Mouse (Mus musculus): ENCODE results near the gene Fam72a. TPM values are rescaled to one million over a fixed set of nuclear protein-coding genes. Genes with fewer than 3 reads are reported as not detected.
A peak's percentile ranks its signal among the peaks of the same experiment; 100 is the strongest.
"Not testable (repeated sequence)": the region's sequence is repeated elsewhere in the genome, so short reads cannot be mapped to it uniquely, and the experiment has no call there.

Gene Fam72a
- total RNA-seq, 2 experiments from 2014 or later: 0.95 to 1.8 TPM

DNA sequence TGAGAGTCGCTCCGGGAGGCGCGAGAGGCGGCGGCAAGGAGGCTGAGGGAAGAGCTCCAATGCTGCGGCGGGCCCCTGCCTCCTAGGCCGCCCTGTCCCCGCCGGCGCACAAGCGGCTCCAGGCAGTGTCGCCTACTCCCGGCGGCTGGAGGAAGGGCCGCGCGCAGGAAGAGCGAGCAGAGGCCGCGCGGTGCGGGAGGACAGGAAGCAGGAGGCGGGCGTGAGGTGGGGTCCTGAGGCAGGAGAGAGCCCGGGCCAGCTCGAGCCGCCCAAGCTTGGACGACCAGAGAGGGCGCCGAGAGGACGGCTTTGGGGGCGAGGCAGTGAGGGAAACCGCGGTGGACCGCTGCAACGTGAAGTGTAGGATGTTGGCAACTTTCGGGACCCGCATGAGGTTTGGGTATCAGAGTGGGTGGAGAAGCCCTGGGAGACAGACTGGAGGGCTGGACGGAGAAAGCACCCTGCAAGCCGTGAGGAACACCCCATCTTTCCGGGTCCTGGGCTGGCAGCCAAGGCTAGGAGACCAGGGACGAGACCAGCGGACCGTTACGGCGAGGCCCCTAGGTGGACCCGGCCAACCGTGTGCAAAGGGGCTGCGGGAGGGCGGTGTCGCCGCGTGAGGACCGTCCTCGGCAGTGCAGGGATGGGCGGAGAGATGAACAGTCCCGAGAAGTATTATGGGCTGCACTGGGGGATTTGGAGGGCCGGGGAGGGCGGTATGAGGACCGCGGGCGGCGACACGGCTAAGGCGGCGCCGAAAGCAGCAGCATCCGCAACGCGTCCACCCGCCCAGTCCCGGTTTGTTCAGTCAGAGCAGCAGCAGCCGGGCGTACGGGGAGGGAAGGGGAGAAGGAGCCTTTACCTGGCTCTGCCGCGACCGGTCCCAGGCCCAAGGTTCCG lies 1.1 kb upstream of the Fam72a start:
- peak in 1 of 2 experiments; percentile 76 for DNase-seq (ENCODE audit: low spot score in 2 of 2)

DNA sequence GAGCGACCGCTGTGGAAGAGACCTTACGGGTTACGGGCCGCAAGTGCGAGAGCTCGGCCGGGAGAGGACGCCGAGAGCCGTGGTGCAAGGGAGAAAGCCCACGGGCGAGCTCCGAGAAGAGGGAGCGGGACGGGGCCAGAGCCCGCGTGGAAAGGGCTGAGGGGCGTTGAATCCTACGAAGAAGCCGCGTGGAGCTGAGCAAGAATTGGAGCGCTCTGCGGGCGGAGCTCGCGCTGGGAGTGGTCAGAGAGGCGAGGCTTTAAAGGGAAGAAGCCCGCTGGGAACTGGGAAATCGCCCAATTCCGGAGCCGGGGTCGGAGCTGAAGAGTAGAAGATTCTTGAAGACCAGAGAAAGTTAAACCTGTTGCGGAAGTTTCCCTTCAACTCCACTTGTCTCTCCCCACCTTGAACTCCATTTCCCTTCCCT lies 391 bp downstream of the Fam72a start:
- DNase-seq (ENCODE audit: low spot score in 2 of 2): peak in 1 of 2 experiments; percentile 61

DNA sequence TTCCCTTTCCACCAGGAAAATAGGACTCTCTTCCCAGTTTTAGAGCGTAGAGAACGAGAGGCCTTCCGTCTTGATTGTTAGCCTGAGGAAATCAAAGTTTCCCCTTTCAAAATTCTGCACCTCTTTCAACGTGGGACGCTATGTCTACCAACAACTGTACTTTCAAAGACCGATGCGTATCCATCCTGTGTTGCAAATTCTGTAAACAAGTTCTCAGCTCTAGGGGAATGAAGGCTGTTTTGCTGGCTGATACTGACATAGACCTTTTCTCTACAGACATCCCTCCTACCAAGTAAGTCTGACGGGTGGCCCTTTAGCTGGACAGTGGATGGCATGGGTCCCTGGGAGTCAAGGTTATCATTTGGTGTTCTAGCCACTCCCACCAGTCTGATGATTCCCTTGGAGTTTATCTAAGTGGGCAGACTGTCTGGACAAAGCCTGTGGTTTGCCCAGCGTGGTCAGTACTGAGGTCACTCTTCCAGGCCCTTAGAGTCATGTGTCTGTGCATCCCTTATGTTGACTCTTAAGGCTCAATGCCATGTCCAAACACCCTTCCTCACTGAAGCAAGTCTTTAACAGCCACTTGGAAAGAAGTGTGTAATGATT lies 961 bp downstream of the Fam72a start:
- no peak for DNase-seq (ENCODE audit: low spot score in 2 of 2)

- no peak for DNase-seq (ENCODE audit: low spot score in 2 of 2)
Measured at GRCm38 (mm10) chr1:131539771-131540170, 12.1 kb downstream of the Fam72a start.

DNA sequence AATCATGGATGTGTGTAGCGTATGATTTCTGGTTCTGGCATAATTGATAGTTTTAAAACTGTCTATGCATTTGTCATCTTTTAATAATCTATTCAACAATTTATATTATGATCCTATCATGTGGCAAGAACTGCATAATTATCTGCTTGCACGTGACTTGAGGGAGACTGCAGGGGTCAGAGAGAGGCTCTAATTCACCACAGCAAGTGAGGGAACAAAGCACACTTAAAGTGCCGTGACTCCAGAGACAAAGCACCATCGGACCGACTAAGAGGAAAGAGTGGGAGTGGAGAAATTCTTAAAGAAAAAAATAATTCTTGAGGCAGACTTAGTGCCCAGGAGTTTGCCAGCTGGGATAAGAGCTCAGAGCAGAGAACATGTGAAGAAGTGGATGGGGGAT lies 13.1 kb downstream of the Fam72a start:
- DNase-seq (ENCODE audit: low spot score in 2 of 2): no peak

- no peak for DNase-seq (ENCODE audit: low spot score in 2 of 2)
Measured at GRCm38 (mm10) chr1:131541431-131541830, 13.7 kb downstream of the Fam72a start.

- no peak for DNase-seq (ENCODE audit: low spot score in 2 of 2)
Measured at GRCm38 (mm10) chr1:131541903-131542302, 14.2 kb downstream of the Fam72a start.

DNA sequence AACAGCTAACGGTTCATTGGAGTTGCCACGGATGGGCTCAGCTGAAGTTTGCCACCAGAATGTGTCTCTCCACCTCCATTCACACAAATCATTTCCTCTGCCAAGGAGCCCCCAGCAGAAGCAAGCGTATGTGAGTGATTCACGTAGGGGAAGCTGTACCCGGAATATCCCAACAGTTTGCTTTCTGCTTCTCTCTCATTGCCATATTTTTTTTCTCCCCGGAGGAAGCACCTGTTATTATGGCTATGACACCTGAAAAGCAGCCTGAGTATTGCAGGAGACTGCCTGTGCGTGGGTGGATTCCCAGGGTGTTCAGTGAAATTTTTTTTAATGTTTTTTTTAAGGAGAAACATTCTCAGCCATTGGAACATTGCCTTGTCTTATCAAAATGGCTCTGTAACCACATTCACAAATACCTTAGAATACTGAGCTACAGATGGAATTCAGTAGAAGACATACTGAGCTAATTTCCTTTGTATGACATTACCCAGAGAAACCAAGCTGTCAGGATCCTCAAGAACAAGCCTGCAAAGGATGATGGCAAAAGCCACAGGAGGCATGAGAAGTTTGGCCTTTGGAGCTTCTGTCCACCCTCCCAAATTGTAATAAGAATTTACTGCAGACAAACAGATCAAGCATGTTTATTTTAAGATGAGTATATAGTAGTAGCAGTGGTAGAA lies 16.3 kb downstream of the Fam72a start:
- DNase-seq (ENCODE audit: low spot score in 2 of 2): no peak

DNA sequence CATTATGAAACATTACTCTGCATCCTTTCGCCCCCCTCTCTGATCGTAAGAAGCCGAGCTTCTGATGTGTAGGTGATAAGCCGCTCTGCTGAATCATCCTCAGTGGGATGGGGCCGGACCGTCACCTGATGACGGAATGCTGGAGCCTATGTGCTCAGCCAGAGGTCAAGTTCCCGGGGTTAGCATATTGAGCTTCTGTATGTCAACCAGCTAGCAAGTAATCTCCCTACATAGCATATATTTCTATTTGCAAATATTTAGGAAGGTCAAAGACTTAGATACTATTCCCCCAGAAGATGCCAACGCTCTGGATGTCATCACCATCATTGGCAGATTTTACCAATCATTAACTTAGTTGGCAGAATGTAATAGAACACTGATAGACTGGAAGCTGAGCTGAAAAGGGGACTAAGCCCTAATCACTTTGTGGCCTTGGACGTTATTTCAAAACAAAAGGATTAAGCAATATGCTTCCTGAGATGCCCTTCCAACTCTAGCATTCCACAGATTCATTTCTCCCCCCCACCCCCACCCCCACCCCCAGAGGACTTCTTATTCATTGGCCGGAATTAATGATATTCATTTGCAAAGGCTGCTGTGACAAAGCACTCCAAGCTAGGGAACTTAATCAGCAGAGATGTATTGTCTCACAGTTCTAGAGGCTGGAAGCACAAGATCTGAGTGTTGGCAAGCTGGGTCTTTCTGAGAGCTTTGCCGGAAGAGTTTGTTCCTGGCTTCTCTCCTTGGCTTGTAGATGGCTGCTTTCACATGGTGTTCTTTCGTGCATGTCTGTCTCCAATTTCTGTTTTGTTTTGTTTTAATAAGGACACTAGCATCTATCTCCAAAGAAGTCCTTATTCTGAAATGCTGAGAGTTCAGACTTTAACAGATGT lies 19.3 kb downstream of the Fam72a start:
- DNase-seq (ENCODE audit: low spot score in 2 of 2): peak in 1 of 2 experiments; percentile 42

DNA sequence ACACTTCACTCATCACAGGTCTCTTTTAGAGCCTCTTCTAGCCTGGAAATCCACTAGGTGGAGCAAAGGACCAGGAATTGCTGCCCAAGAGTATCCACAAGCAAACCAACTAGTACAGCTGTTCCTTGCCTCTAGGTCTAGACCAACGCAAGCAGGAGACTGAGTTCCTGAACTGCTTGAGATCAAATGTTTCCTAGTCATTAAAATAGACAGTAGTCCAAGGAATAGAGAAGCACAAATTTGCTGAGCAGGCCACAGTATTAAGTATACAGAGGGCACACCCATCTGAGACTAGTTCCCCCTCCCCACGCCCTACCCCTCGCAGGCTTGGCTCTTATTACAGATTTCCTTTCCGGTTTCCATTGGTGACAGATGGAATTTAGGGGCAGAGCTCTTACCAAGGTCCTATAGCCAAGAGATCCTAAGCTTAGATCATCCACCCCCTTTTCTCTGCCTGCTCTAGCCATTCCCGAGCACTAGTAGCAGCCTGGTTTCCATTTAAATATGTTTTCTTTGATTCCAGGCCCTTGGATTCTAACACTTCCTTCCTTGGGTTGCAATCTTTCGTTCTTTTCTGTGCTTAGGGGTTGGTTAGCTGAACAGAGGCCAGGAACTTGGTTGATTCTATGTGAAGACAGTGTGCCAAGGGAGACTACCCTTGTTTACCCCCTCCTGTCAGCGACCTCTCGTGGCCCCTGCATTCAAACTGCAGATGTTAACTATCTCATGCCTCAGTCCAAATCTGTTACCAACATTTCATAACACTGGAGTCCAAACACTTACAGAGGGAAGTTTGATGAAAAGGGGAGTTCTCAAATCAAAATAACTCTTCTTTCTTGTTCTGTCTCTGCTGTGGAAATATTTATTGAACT lies 21.0 kb downstream of the Fam72a start:
- peak; percentile 14 to 70 for DNase-seq (ENCODE audit: low spot score in 2 of 2)

- no peak for DNase-seq (ENCODE audit: low spot score in 2 of 2)
Measured at GRCm38 (mm10) chr1:131551956-131552355, 24.3 kb downstream of the Fam72a start.

GRCm38 (mm10) chr1:131553428-131553827 lies 25.7 kb downstream of the Fam72a start:
- no peak for DNase-seq (ENCODE audit: low spot score in 2 of 2)

- peak; percentile 68 to 83 for DNase-seq (ENCODE audit: low spot score in 2 of 2)
Measured at GRCm38 (mm10) chr1:131555042-131555812, 27.5 kb downstream of the Fam72a start.

GRCm38 (mm10) chr1:131560500-131560899 lies 32.8 kb downstream of the Fam72a start:
- no peak for DNase-seq (ENCODE audit: low spot score in 2 of 2)

DNA sequence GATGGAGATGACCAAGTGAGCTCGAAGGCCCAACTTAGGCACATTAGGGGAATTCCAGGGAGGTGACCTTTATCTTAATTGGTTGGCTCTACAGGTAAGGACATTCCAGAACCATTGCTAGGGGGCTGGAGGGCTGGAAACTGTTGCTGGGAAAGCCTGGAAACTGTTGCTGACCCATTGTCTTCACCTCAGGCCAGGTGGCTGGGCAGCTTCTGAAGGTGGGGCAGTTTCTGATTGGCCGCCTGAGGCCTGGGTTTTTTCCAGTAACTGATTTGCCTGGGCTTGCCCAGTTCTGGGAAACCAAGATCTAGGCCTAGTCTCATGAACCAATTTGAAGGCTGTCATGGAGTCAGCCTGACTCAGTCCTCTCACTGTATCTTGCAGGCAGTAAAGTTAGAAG lies 34.4 kb downstream of the Fam72a start:
- DNase-seq (ENCODE audit: low spot score in 2 of 2): no peak

DNA sequence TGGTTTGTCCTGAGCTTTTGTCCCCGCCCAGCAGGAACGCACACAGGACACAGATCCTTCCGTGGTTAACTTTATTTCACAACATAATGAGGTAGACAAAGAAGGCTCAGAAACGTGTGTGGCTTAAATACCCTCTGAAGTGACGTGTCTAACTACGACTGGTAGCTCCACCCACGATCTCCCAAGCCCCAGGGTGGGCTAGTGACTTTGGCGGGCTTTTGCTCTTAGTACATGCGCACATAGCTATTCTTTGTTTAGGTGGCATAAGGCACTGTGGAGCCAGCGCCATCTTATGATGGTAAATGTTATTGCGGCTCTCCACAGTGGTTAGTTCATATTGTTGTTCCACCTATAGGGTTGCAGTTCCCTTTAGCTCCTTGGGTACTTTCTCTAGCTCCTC lies 38.4 kb downstream of the Fam72a start:
- DNase-seq (ENCODE audit: low spot score in 2 of 2): not testable (repeated sequence)

DNA sequence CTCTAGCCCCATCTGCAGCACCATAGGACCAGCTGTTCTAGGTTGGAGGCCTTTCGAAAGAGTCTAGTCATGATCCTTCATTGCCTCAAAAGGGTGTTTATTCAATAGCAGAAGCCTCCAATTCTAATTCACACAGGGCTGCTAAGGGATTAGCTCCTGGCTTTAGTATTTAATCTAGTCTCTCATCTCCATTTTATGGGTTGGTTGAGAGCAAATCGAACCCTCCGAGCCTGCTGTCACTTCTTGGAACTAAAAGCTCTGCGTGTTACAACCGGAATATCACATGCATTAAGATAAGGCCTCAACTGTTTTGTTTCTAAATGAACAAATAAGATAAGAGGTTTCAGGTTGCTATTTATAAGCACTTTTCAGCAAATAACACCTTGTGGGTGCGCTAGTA lies 42.0 kb downstream of the Fam72a start:
- no peak for DNase-seq (ENCODE audit: low spot score in 2 of 2)

DNA sequence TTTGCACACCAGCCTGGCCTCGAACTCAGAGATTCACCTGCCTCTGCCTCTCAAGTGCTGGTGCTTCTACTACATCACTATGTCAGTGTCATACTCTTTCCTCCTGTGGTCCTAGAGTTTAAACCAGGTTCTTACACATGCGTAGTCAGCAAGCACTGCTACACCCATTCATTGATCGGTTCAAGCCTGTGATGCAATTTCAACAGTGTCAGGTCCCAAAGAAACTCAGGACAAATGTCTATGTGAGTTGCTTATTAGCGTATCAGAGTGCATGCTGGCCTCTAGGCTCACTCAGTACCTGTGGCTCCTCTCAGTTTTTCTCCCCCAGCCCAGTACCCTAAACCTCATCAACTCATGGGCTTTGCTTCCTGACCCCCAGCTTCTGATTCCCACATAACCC lies 42.7 kb downstream of the Fam72a start:
- no peak for DNase-seq (ENCODE audit: low spot score in 2 of 2)

- no peak for DNase-seq (ENCODE audit: low spot score in 2 of 2)
Measured at GRCm38 (mm10) chr1:131573721-131574120, 46.0 kb downstream of the Fam72a start.

Measured in layer of hippocampus, postnatal 14 days (tissue).